Mouse (Mus musculus): ENCODE results near the gene Cnksr3. TPM values are rescaled to one million over a fixed set of nuclear protein-coding genes. Genes with fewer than 3 reads are reported as not detected.

The Cnksr3 gene
- total RNA-seq, 4 experiments from 2014 or later = 17.2 to 25.1 (median 23.2) TPM

GRCm38 (mm10) chr10:7077971-7078370 lies 134.1 kb downstream of the Cnksr3 start:
- DNase-seq (ENCODE audit: low spot score) = no peak

- no peak for DNase-seq (ENCODE audit: low spot score)
Measured at GRCm38 (mm10) chr10:7077389-7077808, 134.6 kb downstream of the Cnksr3 start.

GRCm38 (mm10) chr10:7076662-7077211 lies 135.3 kb downstream of the Cnksr3 start:
- DNase-seq (ENCODE audit: low spot score) = no peak

- DNase-seq (ENCODE audit: low spot score) = peak; percentile 67
Measured at GRCm38 (mm10) chr10:7076201-7076600, 135.8 kb downstream of the Cnksr3 start.

- no peak for DNase-seq (ENCODE audit: low spot score)
Measured at GRCm38 (mm10) chr10:7075661-7076060, 136.4 kb downstream of the Cnksr3 start.

- DNase-seq (ENCODE audit: low spot score) = no peak
Measured at GRCm38 (mm10) chr10:7074231-7074630, 137.8 kb downstream of the Cnksr3 start.

- no peak for DNase-seq (ENCODE audit: low spot score)
Measured at GRCm38 (mm10) chr10:7070924-7071323, 141.1 kb downstream of the Cnksr3 start.

GRCm38 (mm10) chr10:7070100-7070835 lies 141.8 kb downstream of the Cnksr3 start:
- no peak for DNase-seq (ENCODE audit: low spot score)

GRCm38 (mm10) chr10:7069090-7069489 lies 142.9 kb downstream of the Cnksr3 start:
- no peak for DNase-seq (ENCODE audit: low spot score)

Other genes with a start within 250 kb of the Cnksr3 start
- gene Ipcef1, start 159.8 kb downstream of the Cnksr3 start, total RNA-seq (2022) = under 1 TPM in 3 of 4 experiments, not detected in 1; 0.16 to 0.46 (median 0.33) TPM

Data from heart, adult 8-10 months (tissue).